Mouse (Mus musculus) spleen, postnatal 4 days (tissue): ENCODE results near the gene Fam72a.

ENCODE experiments used
- DNase-seq, 2 experiments: peaks; one replicate each; pipeline ENCODE4 v3.0.0; 2022; ENCODE audit warnings: low spot score in 2 of 2

Gene Fam72a

DNA sequence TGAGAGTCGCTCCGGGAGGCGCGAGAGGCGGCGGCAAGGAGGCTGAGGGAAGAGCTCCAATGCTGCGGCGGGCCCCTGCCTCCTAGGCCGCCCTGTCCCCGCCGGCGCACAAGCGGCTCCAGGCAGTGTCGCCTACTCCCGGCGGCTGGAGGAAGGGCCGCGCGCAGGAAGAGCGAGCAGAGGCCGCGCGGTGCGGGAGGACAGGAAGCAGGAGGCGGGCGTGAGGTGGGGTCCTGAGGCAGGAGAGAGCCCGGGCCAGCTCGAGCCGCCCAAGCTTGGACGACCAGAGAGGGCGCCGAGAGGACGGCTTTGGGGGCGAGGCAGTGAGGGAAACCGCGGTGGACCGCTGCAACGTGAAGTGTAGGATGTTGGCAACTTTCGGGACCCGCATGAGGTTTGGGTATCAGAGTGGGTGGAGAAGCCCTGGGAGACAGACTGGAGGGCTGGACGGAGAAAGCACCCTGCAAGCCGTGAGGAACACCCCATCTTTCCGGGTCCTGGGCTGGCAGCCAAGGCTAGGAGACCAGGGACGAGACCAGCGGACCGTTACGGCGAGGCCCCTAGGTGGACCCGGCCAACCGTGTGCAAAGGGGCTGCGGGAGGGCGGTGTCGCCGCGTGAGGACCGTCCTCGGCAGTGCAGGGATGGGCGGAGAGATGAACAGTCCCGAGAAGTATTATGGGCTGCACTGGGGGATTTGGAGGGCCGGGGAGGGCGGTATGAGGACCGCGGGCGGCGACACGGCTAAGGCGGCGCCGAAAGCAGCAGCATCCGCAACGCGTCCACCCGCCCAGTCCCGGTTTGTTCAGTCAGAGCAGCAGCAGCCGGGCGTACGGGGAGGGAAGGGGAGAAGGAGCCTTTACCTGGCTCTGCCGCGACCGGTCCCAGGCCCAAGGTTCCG, 1.1 kb upstream of the Fam72a start:
- peak; percentile 75 to 84 for DNase-seq

DNA sequence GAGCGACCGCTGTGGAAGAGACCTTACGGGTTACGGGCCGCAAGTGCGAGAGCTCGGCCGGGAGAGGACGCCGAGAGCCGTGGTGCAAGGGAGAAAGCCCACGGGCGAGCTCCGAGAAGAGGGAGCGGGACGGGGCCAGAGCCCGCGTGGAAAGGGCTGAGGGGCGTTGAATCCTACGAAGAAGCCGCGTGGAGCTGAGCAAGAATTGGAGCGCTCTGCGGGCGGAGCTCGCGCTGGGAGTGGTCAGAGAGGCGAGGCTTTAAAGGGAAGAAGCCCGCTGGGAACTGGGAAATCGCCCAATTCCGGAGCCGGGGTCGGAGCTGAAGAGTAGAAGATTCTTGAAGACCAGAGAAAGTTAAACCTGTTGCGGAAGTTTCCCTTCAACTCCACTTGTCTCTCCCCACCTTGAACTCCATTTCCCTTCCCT, 391 bp downstream of the Fam72a start:
- DNase-seq = peak in 1 of 2 experiments; percentile 56

GRCm38 (mm10) chr1:131528561-131529166, 961 bp downstream of the Fam72a start:
- DNase-seq = no peak

GRCm38 (mm10) chr1:131539771-131540170, 12.1 kb downstream of the Fam72a start:
- no peak for DNase-seq

DNA sequence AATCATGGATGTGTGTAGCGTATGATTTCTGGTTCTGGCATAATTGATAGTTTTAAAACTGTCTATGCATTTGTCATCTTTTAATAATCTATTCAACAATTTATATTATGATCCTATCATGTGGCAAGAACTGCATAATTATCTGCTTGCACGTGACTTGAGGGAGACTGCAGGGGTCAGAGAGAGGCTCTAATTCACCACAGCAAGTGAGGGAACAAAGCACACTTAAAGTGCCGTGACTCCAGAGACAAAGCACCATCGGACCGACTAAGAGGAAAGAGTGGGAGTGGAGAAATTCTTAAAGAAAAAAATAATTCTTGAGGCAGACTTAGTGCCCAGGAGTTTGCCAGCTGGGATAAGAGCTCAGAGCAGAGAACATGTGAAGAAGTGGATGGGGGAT, 13.1 kb downstream of the Fam72a start:
- no peak for DNase-seq

- DNase-seq = no peak
Observed at GRCm38 (mm10) chr1:131541431-131541830, 13.7 kb downstream of the Fam72a start.

GRCm38 (mm10) chr1:131541903-131542302, 14.2 kb downstream of the Fam72a start:
- DNase-seq = no peak

GRCm38 (mm10) chr1:131543886-131544565, 16.3 kb downstream of the Fam72a start:
- no peak for DNase-seq

DNA sequence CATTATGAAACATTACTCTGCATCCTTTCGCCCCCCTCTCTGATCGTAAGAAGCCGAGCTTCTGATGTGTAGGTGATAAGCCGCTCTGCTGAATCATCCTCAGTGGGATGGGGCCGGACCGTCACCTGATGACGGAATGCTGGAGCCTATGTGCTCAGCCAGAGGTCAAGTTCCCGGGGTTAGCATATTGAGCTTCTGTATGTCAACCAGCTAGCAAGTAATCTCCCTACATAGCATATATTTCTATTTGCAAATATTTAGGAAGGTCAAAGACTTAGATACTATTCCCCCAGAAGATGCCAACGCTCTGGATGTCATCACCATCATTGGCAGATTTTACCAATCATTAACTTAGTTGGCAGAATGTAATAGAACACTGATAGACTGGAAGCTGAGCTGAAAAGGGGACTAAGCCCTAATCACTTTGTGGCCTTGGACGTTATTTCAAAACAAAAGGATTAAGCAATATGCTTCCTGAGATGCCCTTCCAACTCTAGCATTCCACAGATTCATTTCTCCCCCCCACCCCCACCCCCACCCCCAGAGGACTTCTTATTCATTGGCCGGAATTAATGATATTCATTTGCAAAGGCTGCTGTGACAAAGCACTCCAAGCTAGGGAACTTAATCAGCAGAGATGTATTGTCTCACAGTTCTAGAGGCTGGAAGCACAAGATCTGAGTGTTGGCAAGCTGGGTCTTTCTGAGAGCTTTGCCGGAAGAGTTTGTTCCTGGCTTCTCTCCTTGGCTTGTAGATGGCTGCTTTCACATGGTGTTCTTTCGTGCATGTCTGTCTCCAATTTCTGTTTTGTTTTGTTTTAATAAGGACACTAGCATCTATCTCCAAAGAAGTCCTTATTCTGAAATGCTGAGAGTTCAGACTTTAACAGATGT, 19.3 kb downstream of the Fam72a start:
- DNase-seq = no peak

- DNase-seq = no peak
Observed at GRCm38 (mm10) chr1:131548494-131549365, 21.0 kb downstream of the Fam72a start.

- no peak for DNase-seq
Observed at GRCm38 (mm10) chr1:131551956-131552355, 24.3 kb downstream of the Fam72a start.

DNA sequence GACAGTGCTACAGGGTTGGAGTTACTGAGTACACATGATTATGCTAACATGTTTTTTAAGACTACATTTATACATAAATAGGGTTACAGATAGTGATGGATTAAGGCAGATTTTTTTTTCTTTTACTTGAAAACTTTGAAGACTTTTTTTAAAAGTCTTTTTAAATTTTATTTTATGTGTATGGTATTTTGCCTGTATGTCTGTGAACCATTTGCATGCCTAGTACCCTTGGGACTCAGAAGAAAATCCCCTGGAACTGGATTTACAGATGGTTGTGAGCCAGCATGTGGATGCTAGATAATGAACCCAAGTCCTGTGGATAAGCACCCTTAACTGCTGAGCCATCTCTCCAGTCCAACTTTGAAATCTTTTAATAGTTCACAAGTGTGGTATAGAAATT, 25.7 kb downstream of the Fam72a start:
- DNase-seq = no peak

- peak; percentile 61 to 83 for DNase-seq
Observed at GRCm38 (mm10) chr1:131555042-131555812, 27.5 kb downstream of the Fam72a start.

DNA sequence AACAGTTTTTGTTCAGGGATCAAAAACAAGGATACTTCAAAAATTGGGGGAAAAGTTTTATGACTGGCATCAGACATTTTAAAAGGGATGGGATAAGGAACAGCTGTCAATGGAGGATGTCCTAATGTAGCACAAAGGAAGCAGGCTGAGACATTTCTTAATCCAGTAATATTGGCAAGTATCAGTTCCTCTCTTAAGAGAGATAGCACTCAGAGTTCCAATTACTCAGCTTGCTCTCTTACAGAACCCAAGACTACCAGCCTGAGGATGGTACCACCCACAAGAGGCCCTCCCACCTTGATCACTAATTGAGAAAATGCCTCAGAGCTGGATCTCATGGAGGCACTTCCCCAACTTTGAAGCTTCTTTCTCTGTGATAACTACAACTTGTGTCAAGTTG, 32.8 kb downstream of the Fam72a start:
- no peak for DNase-seq

DNA sequence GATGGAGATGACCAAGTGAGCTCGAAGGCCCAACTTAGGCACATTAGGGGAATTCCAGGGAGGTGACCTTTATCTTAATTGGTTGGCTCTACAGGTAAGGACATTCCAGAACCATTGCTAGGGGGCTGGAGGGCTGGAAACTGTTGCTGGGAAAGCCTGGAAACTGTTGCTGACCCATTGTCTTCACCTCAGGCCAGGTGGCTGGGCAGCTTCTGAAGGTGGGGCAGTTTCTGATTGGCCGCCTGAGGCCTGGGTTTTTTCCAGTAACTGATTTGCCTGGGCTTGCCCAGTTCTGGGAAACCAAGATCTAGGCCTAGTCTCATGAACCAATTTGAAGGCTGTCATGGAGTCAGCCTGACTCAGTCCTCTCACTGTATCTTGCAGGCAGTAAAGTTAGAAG, 34.4 kb downstream of the Fam72a start:
- DNase-seq = no peak

GRCm38 (mm10) chr1:131566056-131566455, 38.4 kb downstream of the Fam72a start:
- DNase-seq = peak; percentile 40 to 67

- no peak for DNase-seq
Observed at GRCm38 (mm10) chr1:131569721-131570120, 42.0 kb downstream of the Fam72a start.

GRCm38 (mm10) chr1:131570391-131570790, 42.7 kb downstream of the Fam72a start:
- no peak for DNase-seq

DNA sequence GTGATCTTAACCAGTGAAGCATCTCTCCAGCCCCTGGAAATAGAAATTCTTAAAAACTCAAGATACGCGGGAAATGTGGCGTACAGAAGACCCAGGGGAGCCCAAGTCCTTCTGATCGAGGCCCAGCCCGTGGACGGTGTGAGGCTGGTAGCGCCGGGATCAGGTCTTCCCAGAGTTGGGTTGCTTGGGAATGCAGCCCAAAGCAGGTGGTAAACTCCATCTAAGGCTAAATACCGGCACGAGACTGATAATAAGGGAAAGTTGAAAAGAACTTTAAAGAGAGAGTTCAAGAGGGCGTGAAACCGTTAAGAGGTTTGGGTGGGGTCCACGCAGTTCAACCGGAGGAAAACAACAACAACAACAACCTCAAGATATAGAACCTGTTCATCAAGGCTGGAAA, 46.0 kb downstream of the Fam72a start:
- peak; percentile 20 to 83 for DNase-seq
